Mouse (Mus musculus) ZHBTc4 (cell line): ENCODE results near the gene Nova1.

ENCODE experiments used
- DNase-seq: peaks from one replicate; pipeline ENCODE4 v3.0.0-alpha.2; 2011; ENCODE audit warnings: low read depth, low spot score

Nova1 gene

GRCm38 (mm10) chr12:46818856-46819347, at the start of gene Nova1:
Gene Nova1 (minus strand): TSS chr12:46818929.
- DNase-seq = peak; percentile 74

GRCm38 (mm10) chr12:46819348-46820022, 756 bp upstream of the Nova1 start:
- peak; percentile 95 for DNase-seq

GRCm38 (mm10) chr12:46818021-46818855, 491 bp downstream of the Nova1 start:
- peak; percentile 52 for DNase-seq

DNA sequence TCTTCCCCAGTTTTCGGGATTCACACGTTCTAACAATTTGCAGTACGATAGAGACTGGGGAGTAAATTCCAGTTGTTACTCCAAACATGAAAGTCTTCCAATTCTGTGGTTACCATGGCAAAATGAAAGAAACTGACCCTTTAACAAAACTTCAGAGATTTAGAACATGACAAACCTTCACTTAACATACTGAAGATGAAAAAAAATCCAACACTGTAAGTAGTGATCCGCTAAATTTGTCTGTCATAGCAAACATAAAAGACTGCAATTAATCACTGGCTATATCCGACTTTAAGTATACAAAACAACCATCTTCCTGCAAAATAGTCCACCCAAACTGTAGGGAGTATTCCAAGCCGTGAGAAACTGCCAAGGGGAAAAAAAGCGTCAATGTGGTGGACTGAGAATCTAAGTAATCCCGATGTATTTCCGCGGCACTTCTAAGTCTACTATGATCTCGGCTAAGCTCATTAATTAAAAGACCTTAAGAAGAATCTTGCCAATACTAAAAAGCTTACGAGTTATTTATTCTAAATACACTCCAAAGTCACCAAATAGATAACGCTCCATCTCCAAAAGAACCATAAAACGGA, 1.4 kb downstream of the Nova1 start:
- DNase-seq = no peak

GRCm38 (mm10) chr12:46816291-46816690, 2.4 kb downstream of the Nova1 start:
- no peak for DNase-seq

DNA sequence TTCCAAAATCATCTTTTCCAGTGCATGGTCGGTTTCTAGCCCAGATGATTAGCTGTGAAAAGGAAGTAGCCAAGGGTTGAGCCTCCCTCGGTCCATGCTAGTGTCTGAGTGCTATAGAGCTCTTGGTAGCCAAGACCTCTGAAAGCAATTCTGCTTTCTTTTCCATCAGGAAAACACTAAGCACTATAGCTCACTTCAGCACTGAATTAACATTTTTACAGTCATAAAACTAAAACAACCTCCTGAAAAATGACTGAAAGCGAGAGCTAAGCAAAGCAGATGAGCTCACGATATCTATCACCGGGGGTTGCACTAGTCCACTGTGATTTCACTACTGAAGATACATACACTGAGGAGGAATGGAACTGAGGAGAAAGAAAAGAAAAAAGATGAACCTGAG, 3.0 kb downstream of the Nova1 start:
- DNase-seq = no peak

GRCm38 (mm10) chr12:46814820-46815219, 3.9 kb downstream of the Nova1 start:
- DNase-seq = no peak

GRCm38 (mm10) chr12:46801311-46801710, 17.4 kb downstream of the Nova1 start:
- no peak for DNase-seq

DNA sequence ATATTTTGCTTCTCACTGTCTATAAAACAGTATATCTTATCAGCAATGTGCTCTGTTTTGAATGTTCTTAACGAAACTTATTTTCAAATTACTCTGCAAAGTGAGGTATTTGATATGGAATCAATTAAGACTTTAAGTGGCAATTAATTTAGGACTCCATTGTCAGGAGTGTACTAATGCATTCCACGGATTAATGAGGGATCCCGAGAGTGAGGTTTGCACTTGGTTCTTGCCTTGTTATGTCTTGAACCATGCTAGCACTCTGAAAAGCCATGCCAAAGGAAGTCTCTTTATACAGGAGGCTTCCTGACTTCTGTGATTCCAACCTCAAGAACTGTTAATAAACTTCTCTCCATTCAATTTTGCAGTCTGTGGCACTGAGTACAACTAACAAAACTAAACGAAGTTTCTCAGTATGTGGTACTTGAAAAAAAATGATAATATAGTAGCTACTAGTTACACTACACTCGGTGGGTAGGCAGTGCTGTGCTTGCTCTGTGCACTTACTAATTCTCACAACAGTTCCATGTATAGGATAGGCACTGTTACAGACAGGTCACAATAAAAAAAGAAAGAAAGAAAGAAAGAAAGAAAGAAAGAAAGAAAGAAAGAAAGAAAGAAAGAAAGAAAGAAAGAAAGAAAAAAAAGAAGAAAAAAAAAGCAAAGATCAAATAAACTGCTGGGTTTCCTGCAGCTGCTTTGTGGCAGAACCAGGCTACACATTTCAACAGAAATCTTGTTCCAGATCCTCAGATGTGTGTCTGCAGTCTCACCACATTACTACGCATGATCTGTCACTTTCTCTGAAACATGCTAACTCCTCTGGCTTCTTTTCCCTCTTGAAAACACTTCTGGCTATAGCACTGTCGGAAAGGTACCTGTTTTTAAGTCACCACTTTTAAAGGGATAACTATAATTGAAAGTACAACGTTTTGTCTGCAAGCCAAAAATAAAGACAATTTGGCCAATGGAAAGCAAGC, 36.1 kb downstream of the Nova1 start:
- no peak for DNase-seq

- DNase-seq = no peak
Observed at GRCm38 (mm10) chr12:46781481-46781880, 37.2 kb downstream of the Nova1 start.

GRCm38 (mm10) chr12:46780983-46781382, 37.7 kb downstream of the Nova1 start:
- no peak for DNase-seq

DNA sequence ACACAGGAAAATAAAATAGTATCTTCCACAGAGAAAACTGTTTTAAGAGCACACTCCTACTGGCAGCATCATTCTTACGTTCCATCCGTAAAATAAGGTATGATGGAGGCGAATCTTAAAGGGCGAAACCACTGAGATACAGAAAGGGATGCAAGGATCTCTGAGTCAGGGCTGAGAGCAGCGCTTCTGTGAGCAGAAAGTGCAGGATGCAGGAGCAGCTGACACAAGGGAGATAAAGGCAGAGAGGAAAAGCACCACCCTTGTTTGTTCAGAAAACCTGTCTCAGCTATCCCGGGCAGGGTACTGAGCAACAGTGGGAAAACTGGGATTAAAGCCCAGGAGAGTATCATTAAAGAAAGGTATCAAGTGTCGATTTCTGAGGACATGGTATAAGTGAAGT, 59.3 kb downstream of the Nova1 start:
- no peak for DNase-seq

DNA sequence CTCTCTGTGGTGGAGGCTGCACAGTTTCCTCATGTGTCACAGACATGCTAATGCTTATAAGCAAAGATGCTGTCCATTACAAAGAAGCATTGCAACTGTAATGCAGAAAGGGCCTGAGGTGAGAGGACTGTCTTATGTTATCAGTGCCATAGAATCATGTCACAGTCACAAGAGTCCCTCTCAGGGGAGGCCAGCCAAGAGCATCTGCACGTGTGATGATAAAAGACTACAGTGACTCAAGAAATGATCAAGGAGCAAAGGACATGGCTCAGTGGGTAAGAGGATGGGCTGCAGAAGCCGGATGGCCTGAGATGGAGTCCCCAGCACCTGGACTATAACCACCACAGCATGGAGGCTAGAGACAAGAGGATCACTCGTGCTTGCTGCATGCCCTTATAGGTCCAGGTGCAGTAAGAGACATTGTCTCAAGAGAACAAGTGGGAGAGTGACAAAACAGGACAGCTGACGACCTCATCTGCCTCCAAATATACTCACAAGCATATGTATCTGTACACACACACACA, 64.3 kb downstream of the Nova1 start:
- no peak for DNase-seq

GRCm38 (mm10) chr12:46753096-46753495, 65.6 kb downstream of the Nova1 start:
- DNase-seq = no peak

- no peak for DNase-seq
Observed at GRCm38 (mm10) chr12:46733261-46733660, 85.5 kb downstream of the Nova1 start.

GRCm38 (mm10) chr12:46731943-46732342, 86.8 kb downstream of the Nova1 start:
- DNase-seq = no peak

DNA sequence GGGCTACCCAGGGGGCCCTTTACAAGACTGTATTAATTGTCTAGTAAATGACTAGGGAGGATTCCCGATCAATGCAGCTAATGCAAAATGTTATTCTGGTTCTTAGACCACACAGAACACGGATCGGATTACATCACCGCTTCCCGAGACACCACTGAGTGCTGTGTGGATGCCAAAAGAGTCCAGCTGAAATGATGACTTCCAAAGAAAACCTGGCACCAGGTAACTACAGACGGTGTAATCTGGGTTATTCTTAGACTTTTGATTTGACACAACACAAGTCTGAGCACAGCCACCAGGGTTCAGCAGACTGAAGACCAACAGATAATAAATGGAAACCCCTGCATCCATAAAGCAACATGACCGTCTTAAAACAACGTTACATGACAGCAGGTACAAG, 96.8 kb downstream of the Nova1 start:
- DNase-seq = peak; percentile 5

GRCm38 (mm10) chr12:46719076-46719475, 99.7 kb downstream of the Nova1 start:
- no peak for DNase-seq

GRCm38 (mm10) chr12:46710094-46710493, 108.6 kb downstream of the Nova1 start:
- no peak for DNase-seq

- no peak for DNase-seq
Observed at GRCm38 (mm10) chr12:46709475-46709874, 109.3 kb downstream of the Nova1 start.

DNA sequence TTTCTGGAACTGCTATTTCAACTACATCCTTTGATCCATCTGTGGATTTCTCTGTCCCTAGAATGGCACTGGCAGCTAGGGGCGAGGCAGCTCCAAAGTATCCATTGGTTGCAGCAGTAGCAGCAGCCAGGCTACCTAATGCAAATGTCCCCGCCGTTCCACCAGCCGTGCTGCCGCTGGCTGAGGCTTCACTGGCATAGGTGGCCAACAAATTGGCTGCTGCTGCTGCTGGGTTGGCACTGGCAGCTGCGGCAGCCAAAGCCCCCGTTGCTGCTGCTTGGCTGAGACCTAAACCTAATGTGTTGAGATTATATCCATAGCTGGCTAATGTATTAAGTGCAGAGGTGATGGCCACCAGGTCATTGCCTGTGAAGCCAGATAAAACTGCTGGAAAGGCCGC, 118.5 kb downstream of the Nova1 start:
- no peak for DNase-seq
